Mouse (Mus musculus) heart, embryonic 11.5 days (tissue): ENCODE results near the gene Rap1a. TPM values are rescaled to one million over a fixed set of nuclear protein-coding genes. Genes with fewer than 3 reads are reported as not detected.

Experiments
- ATAC-seq: fragments of 200-750 bp; cut with Nextera tagmentation; replicated peaks from 2 replicates; pipeline ENCODE4 v1.8.0; 2017; ENCODE audit warnings: moderate library complexity; ENCODE audit not compliant: insufficient number of reproducible peaks, low FRiP score, low TSS enrichment
- H3K27ac ChIP-seq: fragments of 300-500 bp; sonication (generic); 2 replicates; pipeline ENCODE4 v1.5.1; 2014; ENCODE audit warnings: mild to moderate bottlenecking, low read depth, low read length
- H3K27me3 ChIP-seq: fragments of 300-500 bp; sonication (generic); 2 replicates; pipeline ENCODE4 v1.6.1; 2014; ENCODE audit warnings: mild to moderate bottlenecking, low read length, mixed read lengths; ENCODE audit not compliant: control insufficient read depth, insufficient read depth
- H3K36me3 ChIP-seq: fragments of 300-500 bp; sonication (generic); 2 replicates; pipeline ENCODE4 v1.6.1; 2014; ENCODE audit warnings: mild to moderate bottlenecking, low read length, moderate library complexity, mixed read lengths; ENCODE audit not compliant: control insufficient read depth, insufficient read depth
- H3K4me1 ChIP-seq: fragments of 300-500 bp; sonication (generic); 2 replicates; pipeline ENCODE4 v1.6.1; 2014; ENCODE audit warnings: low read length; ENCODE audit not compliant: control insufficient read depth, insufficient read depth
- H3K4me2 ChIP-seq: fragments of 300-500 bp; sonication (generic); 2 replicates; pipeline ENCODE4 v1.6.1; 2014; ENCODE audit warnings: mild to moderate bottlenecking, moderate library complexity
- H3K4me3 ChIP-seq: fragments of 300-500 bp; sonication (generic); 2 replicates; pipeline ENCODE4 v1.5.1; 2014; ENCODE audit warnings: low read depth, low read length
- H3K9ac ChIP-seq: fragments of 300-500 bp; sonication (generic); 2 replicates; pipeline ENCODE4 v1.6.1; 2014; ENCODE audit warnings: mild to moderate bottlenecking, low read depth, low read length, moderate library complexity
- H3K9me3 ChIP-seq: fragments of 300-500 bp; sonication (generic); replicated peaks from 2 replicates; pipeline ENCODE4 v1.6.1; 2016; ENCODE audit warnings: low read length; ENCODE audit not compliant: control insufficient read depth
- WGBS: fragments of 180-500 bp; shearing (Covaris S2); extraction: QIAGEN DNeasy Blood & Tissue Kit; methylation state at CpG from one replicate; pipeline ENCODE4 v1.1.7; 2014; ENCODE audit not compliant: insufficient replicate concordance; 5-methylcytosine and 5-hydroxymethylcytosine counted together
- polyA plus RNA-seq: library from polyadenylated mRNA; unstranded; fragments of >200 nt; fragmentation: Nextera tagmentation; extraction: Ambion mirVana; gene quantifications from 2 replicates; pipeline ENCODE4 v1.2.1, GENCODE M21; 2014

The Rap1a gene
- polyA plus RNA-seq, 1 experiment from 2014 or later, result 77.5 TPM

DNA sequence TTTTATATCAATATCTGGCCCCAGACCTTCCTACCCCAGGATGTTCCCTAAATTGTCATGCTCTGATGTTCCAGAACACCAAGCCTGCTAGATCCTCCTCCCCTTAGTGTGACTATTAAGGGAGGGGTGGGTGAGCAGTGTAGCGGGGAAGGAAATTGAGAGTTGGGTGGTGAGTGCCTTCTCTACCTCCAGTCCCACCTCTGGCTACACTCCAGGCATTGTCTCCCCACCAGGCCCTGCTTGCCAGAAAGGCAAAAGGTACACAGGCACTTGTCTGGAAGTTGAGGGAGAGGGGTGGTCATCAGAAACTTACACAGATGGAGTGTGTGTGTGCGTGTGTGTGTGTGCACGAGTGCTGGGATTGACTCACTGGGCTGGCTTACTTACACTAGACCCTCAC is 78.6 kb downstream of the Rap1a start:
- Histone ChIP-seq H3K27me3 (no peaks in the 10 kb centered on the region), H3K9me3 (no peaks in the 10 kb centered on the region), H3K9ac (no peak overlapping the region), H3K4me2 (no peak overlapping the region), H3K27ac (no peak overlapping the region), H3K4me1 (peaks cover 9% of the 10 kb centered on the region), H3K36me3 (peaks cover 2% of the 10 kb centered on the region; the same call in 1 of the 2 replicates), H3K4me3 (no peak overlapping the region)
- 85% methylated on average over 3 of the region's 3 CpGs for WGBS
- no peak for ATAC-seq

GRCm38 (mm10) chr3:105721681-105722201 is 79.4 kb downstream of the Rap1a start:
- Histone ChIP-seq H3K9ac (no peak overlapping the region), H3K4me2 (no peak overlapping the region), H3K9me3 (no peaks in the 10 kb centered on the region), H3K4me1 (peaks cover 9% of the 10 kb centered on the region), H3K27ac (no peak overlapping the region), H3K36me3 (no peaks in the 10 kb centered on the region), H3K27me3 (no peaks in the 10 kb centered on the region), H3K4me3 (no peak overlapping the region)
- 61% methylated on average over 2 of the region's 2 CpGs for WGBS
- ATAC-seq, result no peak

DNA sequence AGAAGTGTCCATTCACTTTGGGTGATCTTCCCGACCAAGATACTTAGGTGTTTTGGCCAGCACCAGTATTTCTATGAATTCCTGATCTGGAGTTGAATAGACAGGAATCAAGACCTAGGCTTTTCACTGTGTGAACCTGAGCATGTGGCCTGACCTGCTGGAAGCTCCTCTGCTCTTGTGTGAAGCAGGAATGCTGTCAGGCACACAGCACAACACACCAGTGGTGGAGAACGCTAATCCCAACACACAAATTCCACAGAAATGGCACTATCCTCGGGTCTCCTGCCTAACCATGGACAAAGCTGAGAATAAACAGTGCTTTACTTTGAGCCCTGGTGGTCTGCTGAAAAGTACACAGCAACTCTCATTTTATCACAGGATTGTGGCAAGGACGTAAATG is 80.6 kb downstream of the Rap1a start:
- Histone ChIP-seq H3K4me2 (no peak overlapping the region), H3K4me3 (no peak overlapping the region), H3K36me3 (no peaks in the 10 kb centered on the region), H3K27me3 (no peaks in the 10 kb centered on the region), H3K9ac (no peak overlapping the region), H3K27ac (no peak overlapping the region), H3K4me1 (peaks cover 9% of the 10 kb centered on the region), H3K9me3 (no peaks in the 10 kb centered on the region)
- 68% methylated on average over 4 of the region's 4 CpGs for WGBS
- ATAC-seq, result no peak

- no peak overlapping the region for H3K9ac ChIP-seq
- H3K27me3 ChIP-seq, result no peaks in the 10 kb centered on the region
- H3K4me3 ChIP-seq, result no peak overlapping the region
- no peaks in the 10 kb centered on the region for H3K9me3 ChIP-seq
- 75% methylated on average over 4 of the region's 4 CpGs for WGBS
- no peak for ATAC-seq
- H3K27ac ChIP-seq, result no peak overlapping the region
- H3K4me2 ChIP-seq, result no peak overlapping the region
- H3K36me3 ChIP-seq, result no peaks in the 10 kb centered on the region
- H3K4me1 ChIP-seq, result peaks cover 9% of the 10 kb centered on the region
These were observed 81.2 kb downstream of the Rap1a start for GRCm38 (mm10) chr3:105719979-105720378.

GRCm38 (mm10) chr3:105718746-105719145 is 82.4 kb downstream of the Rap1a start:
- H3K27me3 ChIP-seq, result no peaks in the 10 kb centered on the region
- no peaks in the 10 kb centered on the region for H3K9me3 ChIP-seq
- H3K4me2 ChIP-seq, result no peak overlapping the region
- no peak overlapping the region for H3K9ac ChIP-seq
- H3K27ac ChIP-seq, result no peak overlapping the region
- WGBS, result 12% methylated on average over 4 of the region's 4 CpGs
- H3K4me3 ChIP-seq, result no peak overlapping the region
- peaks cover 18% of the 10 kb centered on the region for H3K4me1 ChIP-seq
- H3K36me3 ChIP-seq, result no peaks in the 10 kb centered on the region
- ATAC-seq, result no peak

- Histone ChIP-seq H3K27me3 (no peaks in the 10 kb centered on the region), H3K36me3 (no peaks in the 10 kb centered on the region), H3K4me1 (peaks cover 24% of the 10 kb centered on the region), H3K4me2 (no peak overlapping the region), H3K9ac (no peak overlapping the region), H3K9me3 (no peaks in the 10 kb centered on the region), H3K4me3 (no peak overlapping the region), H3K27ac (no peak overlapping the region)
- no peak for ATAC-seq
- 60% methylated on average over 11 of the region's 11 CpGs for WGBS
These were observed 83.1 kb downstream of the Rap1a start for GRCm38 (mm10) chr3:105717856-105718555.

- Histone ChIP-seq H3K27ac (no peak overlapping the region), H3K9me3 (no peaks in the 10 kb centered on the region), H3K36me3 (no peaks in the 10 kb centered on the region), H3K27me3 (no peaks in the 10 kb centered on the region), H3K9ac (no peak overlapping the region), H3K4me2 (no peak overlapping the region), H3K4me3 (no peak overlapping the region), H3K4me1 (peaks cover 24% of the 10 kb centered on the region)
- ATAC-seq, result no peak
- 63% methylated on average over 18 of the region's 18 CpGs for WGBS
These were observed 84.7 kb downstream of the Rap1a start for GRCm38 (mm10) chr3:105716353-105717000.

- no peak for ATAC-seq
- Histone ChIP-seq H3K4me3 (no peak overlapping the region), H3K9ac (no peak overlapping the region), H3K27me3 (no peaks in the 10 kb centered on the region), H3K4me1 (peaks cover 20% of the 10 kb centered on the region), H3K9me3 (no peaks in the 10 kb centered on the region), H3K4me2 (no peak overlapping the region), H3K27ac (no peak overlapping the region), H3K36me3 (no peaks in the 10 kb centered on the region)
These were observed 86.3 kb downstream of the Rap1a start for GRCm38 (mm10) chr3:105714820-105715167.
